Mouse (Mus musculus) forebrain, embryonic 11.5 days (tissue): ENCODE measurements around the gene H2afy2. TPM values are rescaled to one million over a fixed set of nuclear protein-coding genes. Genes with fewer than 3 reads are reported as not detected.

Source experiments
- ATAC-seq: fragments of 200-750 bp; cut with Nextera tagmentation; replicated peaks from 2 replicates; pipeline ENCODE4 v1.8.0; 2017; ENCODE audit warnings: moderate TSS enrichment; ENCODE audit not compliant: low FRiP score
- DNase-seq: peaks from one replicate; pipeline ENCODE4 v3.0.0-alpha.2; 2017; ENCODE audit warnings: low spot score
- H3K27ac ChIP-seq: fragments of 300-500 bp; sonication (generic); 2 replicates; pipeline ENCODE4 v1.5.1; 2014; ENCODE audit warnings: low read depth, low read length
- H3K27me3 ChIP-seq: fragments of 300-500 bp; sonication (generic); 2 replicates; pipeline ENCODE4 v1.6.1; 2014; ENCODE audit warnings: mild to moderate bottlenecking, low read length, mixed read lengths; ENCODE audit not compliant: control insufficient read depth, insufficient read depth
- H3K36me3 ChIP-seq: fragments of 300-500 bp; sonication (generic); 2 replicates; pipeline ENCODE4 v1.6.1; 2014; ENCODE audit warnings: mild to moderate bottlenecking, low read length, moderate library complexity, mixed read lengths; ENCODE audit not compliant: control insufficient read depth, insufficient read depth
- H3K4me1 ChIP-seq: fragments of 300-500 bp; sonication (generic); replicated peaks from 2 replicates; pipeline ENCODE4 v1.6.1; 2014; ENCODE audit warnings: low read length, mixed read lengths; ENCODE audit not compliant: control insufficient read depth, insufficient read depth
- H3K4me2 ChIP-seq: fragments of 300-500 bp; sonication (generic); 2 replicates; pipeline ENCODE4 v1.6.1; 2014; ENCODE audit warnings: low read depth, mild to moderate bottlenecking, low read length, moderate library complexity, mixed read lengths; ENCODE audit not compliant: severe bottlenecking
- H3K4me3 ChIP-seq: fragments of 300-500 bp; sonication (generic); 2 replicates; pipeline ENCODE4 v1.5.1; 2014; ENCODE audit warnings: low read depth, low read length
- H3K9ac ChIP-seq: fragments of 300-500 bp; sonication (generic); 2 replicates; pipeline ENCODE4 v1.6.1; 2014; ENCODE audit warnings: low read length
- H3K9me3 ChIP-seq: fragments of 300-500 bp; sonication (generic); 2 replicates; pipeline ENCODE4 v1.6.1; 2016; ENCODE audit warnings: low read length, mixed read lengths; ENCODE audit not compliant: control insufficient read depth
- WGBS: fragments of 180-500 bp; shearing (Covaris S2); extraction: QIAGEN DNeasy Blood & Tissue Kit; methylation state at CpG from one replicate; pipeline ENCODE4 v1.1.7; 2014; 5-methylcytosine and 5-hydroxymethylcytosine counted together
- polyA plus RNA-seq: library from polyadenylated mRNA; unstranded; fragments of >200 nt; fragmentation: Nextera tagmentation; extraction: Ambion mirVana; gene quantifications from 2 replicates; pipeline ENCODE4 v1.2.1, GENCODE M21; 2014

Gene H2afy2
- polyA plus RNA-seq: 260 and 266 TPM in 2 replicates

DNA sequence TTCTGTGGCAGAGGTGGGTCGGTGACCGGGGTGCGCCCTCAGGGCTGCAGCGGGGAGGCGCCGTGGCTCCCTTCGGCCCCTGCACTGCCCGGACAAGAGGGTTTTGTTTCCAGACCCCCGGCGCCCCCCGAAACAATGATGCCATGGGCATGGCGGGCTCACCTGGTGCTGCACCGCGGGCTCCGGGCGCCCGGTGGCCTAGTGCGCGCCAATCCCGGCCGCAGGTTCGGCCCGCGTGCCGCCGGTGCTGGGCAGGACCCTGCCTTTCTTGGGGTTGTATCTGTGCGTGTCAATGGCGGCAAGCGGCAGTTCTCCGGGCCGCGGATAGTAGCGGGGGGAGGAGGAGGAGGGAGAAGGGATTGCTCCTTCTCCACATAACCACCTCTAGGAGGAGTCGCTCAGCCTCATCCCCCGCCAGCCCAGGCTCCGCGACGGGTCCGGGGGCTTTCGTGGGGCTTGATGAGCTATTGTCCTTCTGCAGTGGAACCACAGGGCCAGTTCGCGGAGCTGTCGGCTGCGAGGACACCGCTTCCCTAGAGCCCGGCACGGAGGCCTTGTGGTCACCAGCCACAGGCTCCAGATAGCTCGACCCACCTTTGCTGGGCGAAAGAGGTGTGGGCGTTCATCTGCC is at the start of gene H2afy2:
H2afy2 (minus strand) TSS at position 527 of the 631 bp plus-strand sequence.
- Histone ChIP-seq H3K9me3 (no peaks in the 10 kb centered on the region), H3K27ac (peak within 1 kb of the TSS; percentile 98), H3K9ac (peak within 1 kb of the TSS; percentile 100), H3K27me3 (no peaks in the 10 kb centered on the region), H3K4me3 (peak within 1 kb of the TSS; percentile 94), H3K36me3 (no peaks in the 10 kb centered on the region), H3K4me1 (peaks cover 8% of the 10 kb centered on the region; the same call in 1 of the 2 replicates), H3K4me2 (peak within 1 kb of the TSS; percentile 57)
- DNase-seq (peak; percentile 94), ATAC-seq (peak; percentile 85)
- WGBS: under 1% methylated on average over 50 of the region's 50 CpGs

DNA sequence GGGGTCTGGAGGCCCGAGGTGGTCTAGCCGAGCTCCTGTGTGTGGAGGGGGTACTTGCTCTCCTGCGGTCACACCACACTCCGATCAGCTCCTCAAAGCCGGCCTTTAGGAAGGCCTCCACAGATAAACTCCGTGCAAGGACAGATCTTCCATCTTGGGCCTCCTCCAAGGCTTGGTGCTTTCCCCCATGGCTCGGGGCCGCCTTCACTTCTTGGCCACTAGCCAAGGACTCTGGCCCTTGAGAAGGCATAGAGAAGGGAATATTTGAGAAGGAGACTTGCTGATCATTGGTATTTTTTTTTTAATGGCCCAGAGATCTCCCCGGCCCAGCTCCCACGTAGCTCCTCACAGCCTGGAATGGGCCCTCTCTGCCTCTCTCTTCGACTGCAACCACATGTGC is 48.8 kb upstream of the H2afy2 start:
- Histone ChIP-seq H3K27me3 (no peaks in the 10 kb centered on the region), H3K9ac (no peak overlapping the region), H3K36me3 (no peaks in the 10 kb centered on the region), H3K9me3 (no peaks in the 10 kb centered on the region), H3K4me3 (no peak overlapping the region), H3K4me2 (no peak overlapping the region), H3K27ac (no peak overlapping the region), H3K4me1 (no peaks in the 10 kb centered on the region)
- ATAC-seq (no peak), DNase-seq (no peak)
- WGBS: 92% methylated on average over 11 of the region's 11 CpGs

DNA sequence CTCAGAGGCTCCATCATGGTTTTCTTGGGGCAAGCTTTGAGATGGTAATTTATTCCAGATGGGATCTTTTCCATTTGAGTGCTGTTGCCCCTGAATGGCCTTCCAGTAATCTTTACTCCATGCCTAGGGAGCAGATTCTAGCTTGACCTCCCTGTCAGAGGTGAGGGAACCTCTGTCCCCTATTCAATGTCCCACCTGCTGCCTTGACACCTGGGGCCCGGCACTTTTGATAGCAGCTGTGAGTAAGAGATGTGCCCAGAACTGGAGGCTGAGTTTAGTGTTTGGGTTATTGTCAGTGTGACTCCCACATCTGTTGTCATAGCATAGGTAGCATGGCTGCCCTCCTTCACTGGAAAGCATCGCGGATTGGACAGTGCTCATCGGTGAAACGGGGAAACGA is 47.8 kb upstream of the H2afy2 start:
- 92% methylated on average over 6 of the region's 6 CpGs for WGBS
- no peak overlapping the region for H3K27ac ChIP-seq
- no peak for DNase-seq

DNA sequence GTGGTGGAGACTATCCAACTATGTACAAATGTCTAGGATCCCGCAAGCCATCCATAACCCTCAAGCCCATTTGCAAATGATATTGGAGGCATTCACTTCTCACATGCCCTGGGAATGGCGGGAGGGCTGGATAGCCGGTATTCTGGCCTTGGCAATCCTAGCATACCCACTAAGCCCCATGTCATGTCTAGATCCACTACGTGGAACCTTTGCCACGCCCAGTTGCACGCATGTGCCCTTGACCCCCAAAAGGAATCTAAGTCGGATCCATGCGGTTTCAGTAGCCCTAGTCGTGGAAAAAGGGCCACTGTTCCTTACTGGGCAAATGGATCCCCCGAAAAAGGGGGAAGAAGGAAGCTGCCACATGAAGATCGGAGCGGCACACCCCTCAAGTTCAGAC is 47.3 kb upstream of the H2afy2 start:
- Histone ChIP-seq H3K9me3 (no peaks in the 10 kb centered on the region), H3K4me1 (peaks cover 4% of the 10 kb centered on the region), H3K9ac (no peak overlapping the region), H3K27ac (no peak overlapping the region), H3K36me3 (no peaks in the 10 kb centered on the region), H3K27me3 (no peaks in the 10 kb centered on the region), H3K4me3 (no peak overlapping the region), H3K4me2 (no peak overlapping the region)
- ATAC-seq (no peak), DNase-seq (no peak)
- WGBS: 81% methylated on average over 12 of the region's 12 CpGs

More for the DNA sequence above, 47.8 kb upstream of the H2afy2 start:
- no peaks in the 10 kb centered on the region for H3K36me3 ChIP-seq
- H3K4me3 ChIP-seq: no peak overlapping the region
- H3K4me2 ChIP-seq: no peak overlapping the region
- H3K9ac ChIP-seq: no peak overlapping the region
- H3K9me3 ChIP-seq: no peaks in the 10 kb centered on the region
- H3K27me3 ChIP-seq: no peaks in the 10 kb centered on the region
- H3K4me1 ChIP-seq: peaks cover 4% of the 10 kb centered on the region
- no peak for ATAC-seq

DNA sequence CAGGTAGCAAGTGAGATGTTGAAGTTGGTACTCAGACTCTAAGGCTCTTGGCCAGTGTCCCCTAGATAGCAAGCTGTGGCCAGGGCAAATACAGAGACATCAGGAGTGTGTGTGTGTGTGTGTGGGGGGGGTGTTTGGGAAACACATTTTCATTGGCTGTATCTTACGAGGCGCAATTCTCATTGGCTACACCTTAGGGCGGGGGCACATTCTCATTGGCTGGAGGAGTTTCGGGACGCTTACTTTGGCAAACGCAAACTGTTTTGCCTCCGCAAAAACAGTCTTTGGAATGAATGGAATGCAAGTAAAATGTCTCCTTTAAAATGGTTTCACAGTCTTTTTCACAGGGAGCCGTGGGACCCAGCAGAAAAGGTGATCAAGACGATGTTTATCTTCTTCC is 46.9 kb upstream of the H2afy2 start:
- Histone ChIP-seq H3K27me3 (no peaks in the 10 kb centered on the region), H3K9me3 (no peaks in the 10 kb centered on the region), H3K4me2 (no peak overlapping the region), H3K4me1 (peaks cover 4% of the 10 kb centered on the region), H3K36me3 (no peaks in the 10 kb centered on the region), H3K27ac (no peak overlapping the region), H3K9ac (no peak overlapping the region), H3K4me3 (no peak overlapping the region)
- WGBS: 57% methylated on average over 9 of the region's 9 CpGs
- no peak for ATAC-seq
- DNase-seq: no peak

DNA sequence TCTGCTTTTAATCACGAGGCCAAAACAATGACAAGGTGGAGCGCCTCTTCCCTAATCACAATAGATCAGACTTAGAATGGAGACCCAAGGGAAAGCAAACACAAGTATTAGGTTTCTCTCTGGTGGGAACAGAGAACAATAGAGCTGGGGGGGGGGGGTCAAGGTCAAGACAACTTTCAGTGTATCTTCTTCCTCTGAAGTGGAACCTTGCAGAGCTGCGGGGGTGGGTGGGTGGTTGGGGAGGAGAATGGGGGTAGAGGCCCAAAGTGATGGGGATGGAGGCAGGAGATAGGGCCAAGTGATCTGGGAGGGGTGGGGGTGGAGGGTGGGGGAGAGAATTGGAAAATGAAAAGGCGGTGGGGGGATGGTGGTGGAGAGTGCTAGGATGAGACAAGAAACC is 45.1 kb upstream of the H2afy2 start:
- no peak overlapping the region for H3K4me3 ChIP-seq
- H3K36me3 ChIP-seq: no peaks in the 10 kb centered on the region
- ATAC-seq (no peak), DNase-seq (no peak)
- H3K4me2 ChIP-seq: no peak overlapping the region
- peaks cover 4% of the 10 kb centered on the region for H3K4me1 ChIP-seq
- no peaks in the 10 kb centered on the region for H3K9me3 ChIP-seq
- H3K9ac ChIP-seq: no peak overlapping the region
- H3K27me3 ChIP-seq: no peaks in the 10 kb centered on the region
- H3K27ac ChIP-seq: no peak overlapping the region
- WGBS: 60% methylated on average over 4 of the region's 4 CpGs

DNA sequence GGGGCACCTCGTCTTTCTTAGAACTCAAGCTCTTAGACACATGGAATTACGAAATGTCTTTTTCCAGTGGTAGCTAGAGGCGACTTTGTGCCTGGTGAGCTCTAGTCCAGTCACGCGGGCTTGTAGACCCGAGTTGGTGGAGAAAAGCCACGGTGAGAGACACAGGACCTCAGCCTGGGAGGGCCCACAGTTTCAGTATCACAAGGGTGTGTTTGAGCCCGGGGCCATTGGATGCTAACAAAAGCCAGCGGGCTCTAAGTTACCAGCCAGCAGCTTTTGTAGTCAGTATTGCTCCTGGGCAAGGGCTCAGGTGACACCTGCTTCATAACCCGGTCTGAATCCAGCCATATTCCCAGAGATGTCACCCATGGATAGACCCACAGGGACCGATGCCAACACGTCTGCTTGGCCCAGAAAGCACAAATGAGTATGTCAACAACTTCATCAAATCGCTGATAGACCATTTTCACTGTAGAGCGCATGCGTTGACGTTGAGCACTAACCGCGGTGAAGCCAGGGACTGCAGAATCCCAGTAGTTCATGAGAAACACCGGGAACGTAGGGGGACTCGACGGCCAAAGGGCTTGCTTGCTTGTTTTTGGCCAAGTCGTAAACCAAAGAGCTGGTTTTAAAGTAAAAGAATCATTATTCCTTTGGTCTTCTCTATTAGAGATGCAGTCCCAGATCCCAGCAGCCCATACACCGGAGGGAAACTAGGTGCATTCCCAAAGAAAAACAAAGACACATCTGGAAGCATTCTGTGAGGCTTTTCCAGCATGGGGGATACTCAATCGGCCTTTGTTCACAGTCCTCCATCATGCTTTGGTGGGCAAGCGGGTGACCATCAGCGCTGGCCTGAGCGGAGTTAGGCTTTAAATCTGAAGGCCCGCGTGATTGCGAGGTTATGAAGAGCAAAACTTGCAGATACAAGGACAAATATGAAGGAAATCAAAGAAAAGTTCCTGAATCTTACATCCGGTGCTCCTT is 44.3 kb upstream of the H2afy2 start:
- Histone ChIP-seq H3K4me2 (no peak overlapping the region), H3K27ac (no peak overlapping the region), H3K27me3 (no peaks in the 10 kb centered on the region), H3K9me3 (no peaks in the 10 kb centered on the region), H3K9ac (no peak overlapping the region), H3K36me3 (no peaks in the 10 kb centered on the region), H3K4me3 (no peak overlapping the region), H3K4me1 (peaks cover 4% of the 10 kb centered on the region)
- WGBS: 84% methylated on average over 32 of the region's 32 CpGs
- DNase-seq (no peak), ATAC-seq (no peak)

DNA sequence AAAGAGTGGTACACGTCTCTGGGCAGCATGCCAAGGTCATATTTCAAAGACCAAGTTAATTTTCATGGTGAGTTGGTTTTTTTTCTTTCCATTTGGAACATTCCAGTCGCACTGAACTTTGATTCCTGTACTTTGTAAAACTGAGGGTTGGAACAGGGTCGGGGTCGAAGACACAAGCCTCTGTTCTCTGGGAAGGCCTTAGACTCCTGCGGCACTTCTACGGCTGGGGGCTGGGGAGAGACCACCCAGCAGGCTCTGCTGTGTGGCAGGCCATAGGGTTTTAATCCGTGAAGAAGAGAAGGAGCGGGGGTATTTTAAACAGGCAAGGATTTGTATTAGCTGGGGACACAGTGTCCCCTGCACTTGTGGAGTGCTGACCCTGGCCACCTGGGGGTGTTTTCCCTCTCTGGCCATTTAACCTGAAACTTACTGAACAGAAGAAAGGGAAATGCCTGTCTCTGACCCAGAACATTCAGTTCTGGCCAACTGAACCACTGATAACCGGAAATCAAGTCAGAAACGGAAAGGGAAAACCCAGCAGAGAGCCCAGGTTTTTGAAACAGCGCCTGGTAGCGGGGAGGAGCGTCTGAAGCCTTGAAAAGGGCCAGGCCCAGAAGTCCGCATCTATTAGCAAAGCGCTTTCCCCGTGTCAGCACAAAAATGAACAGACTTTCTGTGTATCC is 42.9 kb upstream of the H2afy2 start:
- ATAC-seq (no peak), DNase-seq (no peak)
- Histone ChIP-seq H3K4me1 (peaks cover 4% of the 10 kb centered on the region), H3K36me3 (no peaks in the 10 kb centered on the region), H3K27ac (peak overlapping the region; percentile 21; the same call in 1 of the 2 replicates), H3K27me3 (no peaks in the 10 kb centered on the region), H3K4me3 (no peak overlapping the region), H3K9me3 (no peaks in the 10 kb centered on the region), H3K4me2 (no peak overlapping the region), H3K9ac (no peak overlapping the region)
- WGBS: 20% methylated on average over 16 of the region's 16 CpGs
